Mouse (Mus musculus) CH12.LX (cell line): Measurements from ENCODE around the gene Kcnh3.

ENCODE experiments used
- CTCF ChIP-seq, 2 experiments: IDR thresholded peaks in 1 of 2; conservative IDR thresholded peaks in 1 of 2; 2 replicates each; pipeline ENCODE4 v1.5.1; 2011 to 2012; ENCODE audit warnings: low read depth in 2 of 2, low read length in 2 of 2, improper control_type of control experiment in 1 of 2, inconsistent platforms in 1 of 2, mild to moderate bottlenecking in 1 of 2, moderate library complexity in 1 of 2
- EP300 ChIP-seq: IDR thresholded peaks from 2 replicates; pipeline ENCODE4 v1.6.1; 2011; ENCODE audit warnings: low read length, improper control_type of control experiment
- GABPA ChIP-seq: IDR thresholded peaks from 2 replicates; pipeline ENCODE4 v1.6.1; 2012; ENCODE audit warnings: low read depth, low read length, improper control_type of control experiment, inconsistent platforms; ENCODE audit not compliant: insufficient replicate concordance
- KAT2A ChIP-seq: IDR thresholded peaks from 2 replicates; pipeline ENCODE4 v1.6.1; 2012; ENCODE audit warnings: low read length, improper control_type of control experiment, inconsistent platforms; ENCODE audit not compliant: insufficient replicate concordance
- MEF2A ChIP-seq: IDR thresholded peaks from 2 replicates; pipeline ENCODE4 v1.6.1; 2014; ENCODE audit warnings: low read depth, mild to moderate bottlenecking, inconsistent platforms, low read length, improper control_type of control experiment, borderline replicate concordance
- POLR2AphosphoS2 ChIP-seq: IDR thresholded peaks from 2 replicates; pipeline ENCODE4 v1.6.1; 2011; ENCODE audit warnings: low read depth, low read length, improper control_type of control experiment
- RAD21 ChIP-seq: IDR thresholded peaks from 2 replicates; pipeline ENCODE4 v1.6.1; 2011; ENCODE audit warnings: low read depth, mild to moderate bottlenecking, low read length, improper control_type of control experiment, moderate library complexity
- RCOR1 ChIP-seq: conservative IDR thresholded peaks from 2 replicates; pipeline ENCODE4 v1.6.1; 2012; ENCODE audit warnings: low read depth, mild to moderate bottlenecking, inconsistent platforms, low read length, improper control_type of control experiment

- TF ChIP-seq GABPA (no peak), EP300 (no peak), MEF2A (no peak), RCOR1 (no peak), RAD21 (no peak), POLR2AphosphoS2 (no peak), KAT2A (no peak), CTCF (conservative IDR thresholded peaks at IDR 0.05 in 1 of 2, IDR thresholded peaks at IDR 0.05 in 1 of 2; ENCODE audit: low read depth in 2 of 2, low read length in 2 of 2) (no peak)
These were observed 3.2 kb upstream of the Kcnh3 start for GRCm38 (mm10) chr15:99221315-99221952.
